Mouse (Mus musculus): Measurements from ENCODE around the gene Slamf7.

DNA sequence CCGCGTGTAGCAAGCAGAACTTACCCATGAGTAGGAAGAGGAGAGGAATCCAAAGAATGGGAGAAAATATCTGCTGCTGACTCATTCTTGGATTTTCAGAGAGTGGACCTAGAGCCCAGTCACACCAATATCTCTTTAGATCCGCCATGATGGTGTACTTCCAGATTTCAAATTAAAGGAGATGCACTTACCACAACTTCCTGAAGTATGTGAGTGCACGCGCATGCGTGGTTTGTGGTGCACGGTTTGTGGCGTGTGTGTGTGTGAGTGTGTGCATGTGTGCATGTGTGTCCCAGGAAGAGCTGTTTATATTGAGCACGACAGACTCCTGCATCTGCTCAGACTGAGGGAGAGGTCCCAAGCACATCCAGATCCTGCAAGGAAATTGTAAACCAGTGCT lies 45.7 kb downstream of the Slamf7 start, which contains the start of gene Ly9:
- TF ChIP-seq CTCF (IDR thresholded peaks at IDR 0.05; ENCODE audit: low read depth) (no peak), EP300 (IDR thresholded peaks at IDR 0.05; ENCODE audit: low read depth) (no peak)

Measured in liver, postnatal 0 days (tissue).